Mouse (Mus musculus): ENCODE measurements around the gene Il27ra. TPM values are rescaled to one million over a fixed set of nuclear protein-coding genes. Genes with fewer than 3 reads are reported as not detected.
"Not testable (repeated sequence)": the region's sequence is repeated elsewhere in the genome, so short reads cannot be mapped to it uniquely, and the experiment has no call there.

Il27ra gene
- total RNA-seq, 2 experiments from 2014 or later = 0.69 to 1.2 TPM

DNA sequence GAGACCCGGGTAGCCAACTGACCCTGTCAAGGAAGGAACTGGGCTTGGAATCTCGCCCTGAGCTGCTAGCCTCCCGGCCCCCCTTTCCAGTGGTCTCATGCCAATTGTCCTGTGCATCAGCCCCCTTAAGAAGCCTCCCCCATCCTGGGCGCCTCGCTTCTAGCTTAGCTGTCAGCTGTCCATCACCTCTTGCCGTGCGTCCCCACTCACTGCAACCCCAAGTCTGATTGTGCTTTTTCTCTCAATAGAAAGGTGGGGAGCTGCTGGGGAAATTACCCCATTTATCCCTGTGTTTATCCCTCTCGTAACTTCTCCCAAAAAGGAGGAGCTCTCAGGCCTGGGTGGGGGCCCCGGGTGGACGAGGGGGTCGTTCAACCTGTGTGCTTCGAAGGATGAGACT is 46.4 kb downstream of the Il27ra start:
- DNase-seq = no peak

DNA sequence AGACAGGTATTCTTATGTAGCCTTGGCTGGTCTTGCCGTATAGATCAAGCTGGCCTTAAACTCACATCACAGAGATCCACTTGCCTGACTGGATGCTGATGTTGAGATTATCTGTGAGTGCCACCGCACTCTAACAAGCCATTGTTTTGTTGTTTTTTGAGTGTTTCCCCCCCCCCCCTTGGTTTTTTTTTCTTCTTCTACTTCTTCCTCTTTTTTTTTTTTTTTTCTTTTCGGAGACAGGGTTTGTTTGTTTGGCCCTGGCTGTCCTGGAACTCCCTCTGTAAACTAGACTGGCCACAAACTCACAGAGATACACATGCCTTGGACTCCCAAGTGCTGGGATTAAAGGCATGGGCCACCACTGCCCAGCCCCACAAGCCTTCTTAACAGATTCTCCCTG is 48.4 kb downstream of the Il27ra start:
- DNase-seq = no peak

DNA sequence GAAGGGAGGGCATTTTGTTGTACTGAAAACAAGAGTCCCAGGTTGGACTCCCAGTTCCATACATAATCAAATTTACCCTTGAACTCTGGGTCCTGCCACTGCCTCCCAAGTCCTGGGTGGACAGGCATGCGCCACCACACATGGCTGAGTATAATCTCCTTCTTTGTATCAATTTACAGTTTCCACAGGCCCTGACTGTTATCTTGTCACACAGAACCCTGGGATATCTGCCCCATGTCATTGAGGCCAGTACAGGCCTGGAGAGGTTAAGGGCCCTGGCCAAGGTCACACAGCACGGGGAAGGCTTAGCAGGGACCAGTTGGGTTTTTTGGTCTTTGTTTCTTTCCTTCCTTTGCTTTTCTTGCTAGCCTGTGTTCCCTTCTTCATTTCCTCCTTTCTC is 49.9 kb downstream of the Il27ra start:
- DNase-seq = no peak

DNA sequence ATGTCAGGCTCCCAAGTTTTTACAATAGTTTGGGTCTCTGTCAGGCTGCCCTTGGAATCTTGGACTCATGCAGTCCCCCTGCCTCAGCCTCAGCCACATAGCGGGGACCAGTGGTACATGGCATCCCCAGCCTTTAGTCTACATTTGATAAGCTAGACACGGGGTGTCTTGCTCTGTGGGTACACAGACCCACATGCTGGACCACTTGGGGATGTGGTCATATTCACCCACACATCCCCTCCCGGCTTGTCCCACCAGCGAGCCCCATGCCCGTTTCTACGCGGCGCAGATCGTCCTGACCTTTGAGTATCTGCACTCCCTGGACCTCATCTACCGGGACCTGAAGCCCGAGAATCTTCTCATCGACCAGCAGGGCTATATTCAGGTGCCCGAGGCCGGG is 52.2 kb downstream of the Il27ra start:
- DNase-seq = no peak

DNA sequence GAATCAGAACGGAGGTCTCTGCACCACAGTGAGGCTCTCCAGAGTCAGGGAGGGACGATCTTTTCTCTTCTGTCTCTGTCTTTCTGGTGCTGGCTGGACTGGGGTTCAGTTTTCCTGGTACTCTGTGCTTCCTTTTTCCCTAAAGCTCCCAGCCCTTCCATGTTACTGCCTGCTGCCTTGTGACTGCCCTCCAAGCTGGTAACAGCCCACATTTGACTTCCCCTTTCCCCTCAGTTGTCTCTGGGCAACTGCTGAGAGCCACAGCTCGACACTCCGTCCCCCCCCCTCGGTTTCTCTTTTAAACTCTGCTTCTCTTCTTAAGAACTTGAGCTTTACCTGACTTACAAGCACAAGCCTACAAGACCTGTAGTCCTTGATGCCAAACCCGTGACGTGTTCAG is 53.1 kb downstream of the Il27ra start:
- no peak for DNase-seq

DNA sequence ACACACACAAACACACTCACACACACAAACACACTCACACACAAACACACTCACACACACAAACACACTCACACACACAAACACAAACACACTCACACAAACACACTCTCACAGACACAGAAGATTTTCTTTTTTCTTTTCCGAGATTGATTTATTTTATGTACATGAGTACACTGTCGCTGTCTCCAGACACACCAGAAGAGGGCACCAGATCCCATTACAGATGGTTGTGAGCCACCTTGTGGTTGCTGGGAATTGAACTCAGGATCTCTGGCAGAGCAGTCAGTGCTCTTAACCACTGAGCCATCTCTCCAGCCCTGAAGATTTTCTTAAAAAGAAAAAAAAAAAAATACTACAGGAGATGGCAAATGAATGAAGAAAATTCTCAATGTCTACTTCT is 59.2 kb downstream of the Il27ra start:
- DNase-seq = not testable (repeated sequence)

DNA sequence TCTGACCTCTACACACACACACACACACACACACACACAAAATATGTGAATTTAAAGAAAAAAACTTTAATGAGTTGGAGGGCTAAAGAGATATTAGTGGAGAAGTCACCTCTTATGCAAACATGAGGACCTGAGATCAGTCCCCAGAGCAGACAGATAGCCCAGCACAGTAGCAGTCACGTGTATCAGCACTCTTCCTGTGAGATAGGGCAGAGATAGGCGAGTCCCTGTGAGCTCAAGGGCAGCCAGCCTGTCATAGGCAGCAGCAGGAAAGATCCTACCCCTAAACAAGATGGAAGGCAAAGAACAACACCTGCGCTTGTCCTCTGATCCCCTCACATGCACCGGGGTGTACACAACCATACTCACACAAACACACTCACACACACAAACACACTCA is 59.9 kb downstream of the Il27ra start:
- DNase-seq = no peak

DNA sequence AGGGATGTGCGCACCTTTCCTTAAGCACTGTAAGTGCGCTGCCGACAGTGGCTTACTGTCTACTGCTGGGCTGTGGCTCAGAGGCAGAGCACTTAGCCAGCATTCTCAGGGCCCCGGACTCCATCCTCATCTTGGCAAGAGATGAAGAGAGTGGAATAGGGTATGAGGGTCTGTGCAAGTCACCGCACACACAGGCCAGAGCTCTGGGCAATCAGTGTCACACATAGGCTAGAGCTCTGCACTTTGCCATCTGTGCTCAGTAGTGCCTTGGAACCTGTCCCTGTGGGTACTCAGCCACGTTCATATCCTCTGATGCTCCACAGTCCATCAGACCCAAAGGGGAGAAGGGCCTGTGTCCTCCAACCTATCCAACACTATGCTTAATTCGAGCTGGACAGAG is 60.9 kb downstream of the Il27ra start:
- DNase-seq = no peak

DNA sequence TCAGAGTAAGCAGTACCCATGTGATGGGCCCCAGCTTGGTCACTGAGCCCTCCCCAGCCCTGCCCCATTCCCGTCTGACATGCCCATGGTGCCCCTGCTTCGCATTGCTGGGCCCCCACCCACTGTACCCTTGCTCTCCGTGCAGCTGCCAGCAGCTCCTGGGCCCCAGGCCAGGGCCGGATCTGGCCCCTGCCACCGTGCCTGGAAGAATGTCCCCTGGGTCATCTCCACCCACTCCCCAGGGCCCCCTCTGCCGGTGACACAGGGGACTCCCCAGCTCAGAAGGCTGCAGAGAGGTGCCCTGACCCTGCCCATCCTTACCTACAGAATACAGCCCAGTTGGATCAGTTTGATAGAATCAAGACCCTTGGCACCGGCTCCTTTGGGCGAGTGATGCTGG is 61.5 kb downstream of the Il27ra start:
- peak; percentile 83 for DNase-seq

Small RNA genes lying within 50 kb of the gene (microRNA-seq; reads per million reads assigned to microRNA genes)
- gene Mir1199 (ENCODE audit: borderline replicate concordance in 2 of 2) (6.4 to 6.6 reads per million in 2 experiments), gene Mir709 (ENCODE audit: borderline replicate concordance in 2 of 2) (0 reads per million in 2 experiments), gene Mir8111 (ENCODE audit: borderline replicate concordance in 2 of 2) (4.8 to 5.9 reads per million in 2 experiments)

Other genes with a start within 250 kb of the Il27ra start
- 10 to 100 TPM; 23.7 to 26.0 TPM for gene Adgrl1, start 142.5 kb downstream of the Il27ra start, total RNA-seq (2021)
- gene Gm10644, start 87.4 kb downstream of the Il27ra start, total RNA-seq (2021) = under 1 TPM; 0.24 to 0.26 TPM
- gene Asf1b, start 87.1 kb downstream of the Il27ra start, total RNA-seq (2021) = under 1 TPM; 0.54 to 0.96 TPM
- 100 to 1,000 TPM; 163 to 177 TPM for gene Prkaca, start 69.6 kb downstream of the Il27ra start, total RNA-seq (2021)
- gene Samd1, start 44.9 kb downstream of the Il27ra start, total RNA-seq (2021) = 10 to 100 TPM; 15.6 to 16.7 TPM
- under 1 TPM; 0.33 to 0.35 TPM for gene 1700067K01Rik, start 41.1 kb downstream of the Il27ra start, total RNA-seq (2021)
- 1 to 10 TPM; 3.3 to 5.9 TPM for gene 2210011C24Rik, start 30.4 kb downstream of the Il27ra start, total RNA-seq (2021)
- gene Palm3, start 21.1 kb downstream of the Il27ra start, total RNA-seq (2021) = under 1 TPM; 0.26 to 0.32 TPM
- not detected for gene Rln3, start 2.4 kb upstream of the Il27ra start, total RNA-seq (2021)
- gene Gm10643, start 22.5 kb upstream of the Il27ra start, total RNA-seq (2021) = 1 to 10 TPM; 1.3 to 1.6 TPM
- 1 to 10 TPM; 3.6 to 4.4 TPM for gene Rfx1, start 24.2 kb upstream of the Il27ra start, total RNA-seq (2021)
- 1 to 10 TPM; 3.9 to 5.3 TPM for gene Dcaf15, start 62.2 kb upstream of the Il27ra start, total RNA-seq (2021)
- not detected for gene Podnl1, start 83.4 kb upstream of the Il27ra start, total RNA-seq (2021)
- 10 to 100 TPM; 13.7 to 13.8 TPM for gene Cc2d1a, start 105.3 kb upstream of the Il27ra start, total RNA-seq (2021)
- gene 4930432K21Rik, start 105.4 kb upstream of the Il27ra start, total RNA-seq (2021) = not detected
- not detected for gene Nanos3, start 142.6 kb upstream of the Il27ra start, total RNA-seq (2021)
- gene Zswim4, start 194.5 kb upstream of the Il27ra start, total RNA-seq (2021) = 1 to 10 TPM; 6.2 to 6.3 TPM
- 100 to 1,000 TPM; 174 to 185 TPM for gene D8Ertd738e, start 207.1 kb upstream of the Il27ra start, total RNA-seq (2021)
- gene Mri1, start 214.7 kb upstream of the Il27ra start, total RNA-seq (2021) = 10 to 100 TPM; 10.1 to 16.5 TPM
- gene Ccdc130, start 227.8 kb upstream of the Il27ra start, total RNA-seq (2021) = 1 to 10 TPM; 6.8 to 7.7 TPM